Mouse (Mus musculus) CD4-positive naive resting alpha-beta T cell, adult 57 days (primary cell): ENCODE measurements around the gene Polr1d. TPM values are rescaled to one million over a fixed set of nuclear protein-coding genes. Genes with fewer than 3 reads are reported as not detected.

Source experiments
- total RNA-seq: library from RNA; stranded (reverse); gene quantifications from one replicate; pipeline ENCODE4 v1.2.4, GENCODE M21; 2023

Gene Polr1d
- 130 TPM for total RNA-seq

DNA sequence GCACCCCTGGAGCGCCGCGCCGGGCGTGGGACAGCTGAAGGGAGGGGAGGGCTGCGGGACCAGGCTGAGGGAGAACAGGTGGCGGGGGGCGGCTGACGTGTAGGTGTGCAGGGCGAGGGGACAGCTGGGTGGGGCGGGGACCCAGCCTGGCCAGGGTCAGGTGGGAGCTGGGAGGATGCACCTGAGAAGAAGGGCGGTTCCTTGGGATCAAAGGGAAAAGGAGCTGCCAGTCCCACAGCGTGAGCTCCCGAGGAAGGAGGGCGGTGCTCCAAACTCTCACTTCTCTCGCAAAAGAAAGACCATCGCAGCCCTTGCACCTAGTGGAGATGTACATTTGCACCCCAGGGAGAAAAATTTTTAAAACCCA lies at the start of gene Polr1d:
TSS of gene Polr1d (plus strand) at position 252 of the 367 bp plus-strand sequence.

GRCm38 (mm10) chr5:147076026-147076798 lies 638 bp upstream of the Polr1d start, which contains the start of gene Lnx2:
Gene Lnx2 (minus strand): TSS chr5:147076586.

Other genes with a start within 250 kb of the Polr1d start
- 812 TPM for gene Rpl21, start 244.2 kb upstream of the Polr1d start, total RNA-seq
- 1.7 TPM for gene Rasl11a, start 232.0 kb upstream of the Polr1d start, total RNA-seq
- 34.5 TPM for gene Gtf3a, start 128.4 kb upstream of the Polr1d start, total RNA-seq
- gene Mtif3, start 113.2 kb upstream of the Polr1d start, total RNA-seq, result 17.5 TPM
- gene Lnx2, start 464 bp upstream of the Polr1d start, total RNA-seq, result 20.9 TPM
- gene Gsx1, start 111.6 kb downstream of the Polr1d start, total RNA-seq, result not detected
- not detected for gene Pdx1, start 192.9 kb downstream of the Polr1d start, total RNA-seq
- gene Cdx2, start 230.2 kb downstream of the Polr1d start, total RNA-seq, result not detected
- not detected for gene Urad, start 245.4 kb downstream of the Polr1d start, total RNA-seq